Mouse (Mus musculus): ENCODE measurements around the gene Alox5ap. TPM values are rescaled to one million over a fixed set of nuclear protein-coding genes. Genes with fewer than 3 reads are reported as not detected.

Alox5ap gene
- polyA plus RNA-seq, 1 experiment from 2014 or later = 10.6 TPM

DNA sequence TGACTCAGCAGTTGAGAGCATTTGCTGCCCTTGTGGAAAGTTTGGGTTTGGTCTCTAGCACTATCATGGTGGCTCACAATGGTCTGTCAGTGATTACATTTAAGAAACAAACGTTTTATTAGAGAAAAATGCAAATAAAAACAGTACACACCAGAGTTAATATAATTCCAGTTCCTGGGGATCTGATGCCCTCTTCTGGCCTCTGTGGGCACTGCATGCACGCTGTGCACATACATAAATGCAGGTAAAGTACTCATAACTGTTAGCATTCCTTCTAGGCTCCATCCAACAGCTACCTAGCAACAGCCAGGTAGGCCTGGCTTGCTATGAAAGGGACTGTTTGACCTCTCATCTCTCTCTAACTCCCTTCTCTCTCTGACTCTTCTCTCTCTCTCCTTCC lies 32.9 kb downstream of the Alox5ap start:
- 70% methylated on average over 2 of the region's 2 CpGs for WGBS
- no peaks in the 10 kb centered on the region for H3K36me3 ChIP-seq (ENCODE audit: control insufficient read depth, insufficient read depth, low read length)
- no peak overlapping the region for H3K4me3 ChIP-seq (ENCODE audit: low read depth, low read length)
- H3K4me1 ChIP-seq (ENCODE audit: control insufficient read depth, insufficient read depth, low read length) = no peaks in the 10 kb centered on the region
- no peak for DNase-seq (ENCODE audit: low spot score)
- H3K27me3 ChIP-seq (ENCODE audit: control insufficient read depth, insufficient read depth, low read length) = no peaks in the 10 kb centered on the region
- H3K4me2 ChIP-seq (ENCODE audit: low read depth, severe bottlenecking) = no peak overlapping the region
- no peaks in the 10 kb centered on the region for H3K9me3 ChIP-seq (ENCODE audit: control insufficient read depth, low read length)
- H3K9ac ChIP-seq (ENCODE audit: low read length) = no peak overlapping the region
- no peak overlapping the region for H3K27ac ChIP-seq (replicated peaks; ENCODE audit: low read depth, low read length)
- no peak for ATAC-seq (ENCODE audit: insufficient number of reproducible peaks, low FRiP score, low TSS enrichment, low read depth)

- DNase-seq (ENCODE audit: low spot score) = no peak
- Histone ChIP-seq H3K4me2 (ENCODE audit: low read depth, severe bottlenecking) (no peak overlapping the region), H3K27ac (replicated peaks; ENCODE audit: low read depth, low read length) (no peak overlapping the region), H3K9me3 (ENCODE audit: control insufficient read depth, low read length) (no peaks in the 10 kb centered on the region), H3K36me3 (ENCODE audit: control insufficient read depth, insufficient read depth, low read length) (no peaks in the 10 kb centered on the region), H3K4me1 (ENCODE audit: control insufficient read depth, insufficient read depth, low read length) (no peaks in the 10 kb centered on the region), H3K9ac (ENCODE audit: low read length) (no peak overlapping the region), H3K27me3 (ENCODE audit: control insufficient read depth, insufficient read depth, low read length) (no peaks in the 10 kb centered on the region), H3K4me3 (ENCODE audit: low read depth, low read length) (no peak overlapping the region)
- 70% methylated on average over 4 of the region's 4 CpGs for WGBS
- no peak for ATAC-seq (ENCODE audit: insufficient number of reproducible peaks, low FRiP score, low TSS enrichment, low read depth)
Observed at GRCm38 (mm10) chr5:149298234-149298633, 33.7 kb downstream of the Alox5ap start.

- no peak for ATAC-seq (ENCODE audit: insufficient number of reproducible peaks, low FRiP score, low TSS enrichment, low read depth)
- no peak overlapping the region for H3K9ac ChIP-seq (ENCODE audit: low read length)
Observed at GRCm38 (mm10) chr5:149312884-149313652, 48.5 kb downstream of the Alox5ap start.

DNA sequence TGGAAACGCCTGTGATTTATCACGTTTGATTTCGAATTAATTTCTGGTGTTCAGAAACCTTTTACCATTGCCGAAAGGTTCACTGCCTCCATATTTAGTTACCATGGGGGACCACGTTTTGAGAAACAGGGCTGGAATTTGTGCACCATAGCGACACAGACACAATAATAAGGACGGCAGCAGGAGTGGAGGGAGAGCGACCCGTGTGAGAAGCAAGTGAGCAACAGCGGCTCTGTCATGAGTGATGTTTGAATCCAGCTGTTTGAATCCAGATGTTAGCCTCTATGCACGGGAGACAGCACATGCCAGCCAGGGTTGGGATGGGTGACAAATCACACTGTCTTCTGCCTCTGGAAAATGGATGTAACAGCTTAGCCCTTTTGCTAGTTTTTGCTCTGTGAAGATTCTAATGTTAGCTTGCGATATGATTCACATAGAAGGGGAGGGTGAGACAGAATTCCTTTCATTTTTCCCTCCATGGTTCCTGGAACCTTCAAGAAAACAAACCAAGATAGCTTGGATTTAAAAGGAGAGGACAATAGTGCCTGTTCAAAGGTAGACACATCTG lies 50.0 kb downstream of the Alox5ap start:
- H3K36me3 ChIP-seq (ENCODE audit: control insufficient read depth, insufficient read depth, low read length) = no peaks in the 10 kb centered on the region
- no peak overlapping the region for H3K27ac ChIP-seq (replicated peaks; ENCODE audit: low read depth, low read length)
- no peak overlapping the region for H3K9ac ChIP-seq (ENCODE audit: low read length)
- 86% methylated on average over 12 of the region's 12 CpGs for WGBS
- no peaks in the 10 kb centered on the region for H3K27me3 ChIP-seq (ENCODE audit: control insufficient read depth, insufficient read depth, low read length)
- ATAC-seq (ENCODE audit: insufficient number of reproducible peaks, low FRiP score, low TSS enrichment, low read depth) = no peak
- H3K4me1 ChIP-seq (ENCODE audit: control insufficient read depth, insufficient read depth, low read length) = peaks cover 15% of the 10 kb centered on the region
- no peaks in the 10 kb centered on the region for H3K9me3 ChIP-seq (ENCODE audit: control insufficient read depth, low read length)
- H3K4me3 ChIP-seq (ENCODE audit: low read depth, low read length) = no peak overlapping the region
- no peak overlapping the region for H3K4me2 ChIP-seq (ENCODE audit: low read depth, severe bottlenecking)
- no peak for DNase-seq (ENCODE audit: low spot score)

More at GRCm38 (mm10) chr5:149312884-149313652, 48.5 kb downstream of the Alox5ap start:
- H3K9me3 ChIP-seq (ENCODE audit: control insufficient read depth, low read length) = no peaks in the 10 kb centered on the region
- H3K27ac ChIP-seq (replicated peaks; ENCODE audit: low read depth, low read length) = no peak overlapping the region; the same call in 1 of the 2 replicates
- 54% methylated on average over 23 of the region's 23 CpGs for WGBS
- peaks cover 9% of the 10 kb centered on the region for H3K4me1 ChIP-seq (ENCODE audit: control insufficient read depth, insufficient read depth, low read length)
- DNase-seq (ENCODE audit: low spot score) = no peak
- no peak overlapping the region for H3K4me2 ChIP-seq (ENCODE audit: low read depth, severe bottlenecking)
- no peaks in the 10 kb centered on the region for H3K27me3 ChIP-seq (ENCODE audit: control insufficient read depth, insufficient read depth, low read length)
- no peak overlapping the region for H3K4me3 ChIP-seq (ENCODE audit: low read depth, low read length)
- no peaks in the 10 kb centered on the region for H3K36me3 ChIP-seq (ENCODE audit: control insufficient read depth, insufficient read depth, low read length)

DNA sequence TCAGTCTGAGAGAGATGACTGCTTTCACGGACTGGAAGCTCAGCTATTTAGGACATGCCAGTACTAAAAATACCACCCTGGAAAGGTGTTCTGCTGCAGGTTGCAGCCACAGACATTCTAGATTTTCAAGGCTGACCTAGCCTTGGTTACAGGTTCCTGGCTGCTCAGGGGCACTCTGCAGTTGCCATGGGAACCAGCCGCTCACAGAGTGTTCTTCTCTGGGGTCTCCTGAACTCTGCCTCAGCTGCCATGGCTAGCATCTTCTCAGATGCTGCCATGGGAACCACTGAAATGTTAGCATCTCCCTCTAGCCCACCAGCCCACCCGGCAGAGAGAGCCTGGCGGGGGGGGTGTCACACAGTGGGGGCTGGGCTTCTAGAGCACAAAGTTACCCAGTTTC lies 52.4 kb downstream of the Alox5ap start:
- H3K4me3 ChIP-seq (ENCODE audit: low read depth, low read length) = no peak overlapping the region

DNA sequence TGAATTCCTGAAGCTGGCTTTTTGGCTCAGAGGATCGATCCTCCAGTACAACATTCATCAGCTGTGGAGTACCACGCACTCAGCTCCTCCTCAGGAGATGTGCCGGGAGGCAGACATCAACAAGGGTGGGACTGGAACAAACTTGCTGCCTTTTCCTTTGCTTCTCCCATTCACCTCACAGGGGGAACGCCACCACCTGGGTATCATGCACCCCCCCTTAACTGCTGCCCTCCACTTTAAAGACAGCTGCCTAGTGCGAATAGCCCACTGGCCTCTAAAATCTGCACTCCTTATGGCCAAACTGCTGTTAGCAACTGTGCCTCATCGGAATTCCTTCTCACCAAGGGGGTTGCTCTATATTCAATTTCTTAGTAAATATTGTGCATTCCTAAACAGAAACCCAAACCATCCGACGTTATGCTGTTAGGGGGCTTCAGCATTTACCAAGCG lies 55.3 kb downstream of the Alox5ap start:
- DNase-seq (ENCODE audit: low spot score) (peak; percentile 64), ATAC-seq (ENCODE audit: insufficient number of reproducible peaks, low FRiP score, low TSS enrichment, low read depth) (peak; percentile 1; the same call in 1 of the 2 replicates)
- H3K4me3 ChIP-seq (ENCODE audit: low read depth, low read length) = no peak overlapping the region
- no peaks in the 10 kb centered on the region for H3K36me3 ChIP-seq (ENCODE audit: control insufficient read depth, insufficient read depth, low read length)
- H3K9me3 ChIP-seq (ENCODE audit: control insufficient read depth, low read length) = no peaks in the 10 kb centered on the region
- peaks cover 35% of the 10 kb centered on the region for H3K4me1 ChIP-seq (ENCODE audit: control insufficient read depth, insufficient read depth, low read length)
- WGBS = 7% methylated on average over 9 of the region's 9 CpGs
- H3K4me2 ChIP-seq (ENCODE audit: low read depth, severe bottlenecking) = peak overlapping the region; percentile 26
- H3K27me3 ChIP-seq (ENCODE audit: control insufficient read depth, insufficient read depth, low read length) = no peaks in the 10 kb centered on the region
- H3K9ac ChIP-seq (ENCODE audit: low read length) = peak overlapping the region; percentile 22
- peak overlapping the region; percentile 96 for H3K27ac ChIP-seq (replicated peaks; ENCODE audit: low read depth, low read length)

More for the DNA sequence above, 52.4 kb downstream of the Alox5ap start:
- H3K27me3 ChIP-seq (ENCODE audit: control insufficient read depth, insufficient read depth, low read length) = no peaks in the 10 kb centered on the region
- no peaks in the 10 kb centered on the region for H3K36me3 ChIP-seq (ENCODE audit: control insufficient read depth, insufficient read depth, low read length)
- H3K9ac ChIP-seq (ENCODE audit: low read length) = no peak overlapping the region
- DNase-seq (ENCODE audit: low spot score) = peak; percentile 50
- H3K9me3 ChIP-seq (ENCODE audit: control insufficient read depth, low read length) = no peaks in the 10 kb centered on the region
- 27% methylated on average over 4 of the region's 4 CpGs for WGBS
- H3K27ac ChIP-seq (replicated peaks; ENCODE audit: low read depth, low read length) = peak overlapping the region; percentile 57
- H3K4me2 ChIP-seq (ENCODE audit: low read depth, severe bottlenecking) = no peak overlapping the region
- ATAC-seq (ENCODE audit: insufficient number of reproducible peaks, low FRiP score, low TSS enrichment, low read depth) = no peak
- H3K4me1 ChIP-seq (ENCODE audit: control insufficient read depth, insufficient read depth, low read length) = peaks cover 25% of the 10 kb centered on the region

DNA sequence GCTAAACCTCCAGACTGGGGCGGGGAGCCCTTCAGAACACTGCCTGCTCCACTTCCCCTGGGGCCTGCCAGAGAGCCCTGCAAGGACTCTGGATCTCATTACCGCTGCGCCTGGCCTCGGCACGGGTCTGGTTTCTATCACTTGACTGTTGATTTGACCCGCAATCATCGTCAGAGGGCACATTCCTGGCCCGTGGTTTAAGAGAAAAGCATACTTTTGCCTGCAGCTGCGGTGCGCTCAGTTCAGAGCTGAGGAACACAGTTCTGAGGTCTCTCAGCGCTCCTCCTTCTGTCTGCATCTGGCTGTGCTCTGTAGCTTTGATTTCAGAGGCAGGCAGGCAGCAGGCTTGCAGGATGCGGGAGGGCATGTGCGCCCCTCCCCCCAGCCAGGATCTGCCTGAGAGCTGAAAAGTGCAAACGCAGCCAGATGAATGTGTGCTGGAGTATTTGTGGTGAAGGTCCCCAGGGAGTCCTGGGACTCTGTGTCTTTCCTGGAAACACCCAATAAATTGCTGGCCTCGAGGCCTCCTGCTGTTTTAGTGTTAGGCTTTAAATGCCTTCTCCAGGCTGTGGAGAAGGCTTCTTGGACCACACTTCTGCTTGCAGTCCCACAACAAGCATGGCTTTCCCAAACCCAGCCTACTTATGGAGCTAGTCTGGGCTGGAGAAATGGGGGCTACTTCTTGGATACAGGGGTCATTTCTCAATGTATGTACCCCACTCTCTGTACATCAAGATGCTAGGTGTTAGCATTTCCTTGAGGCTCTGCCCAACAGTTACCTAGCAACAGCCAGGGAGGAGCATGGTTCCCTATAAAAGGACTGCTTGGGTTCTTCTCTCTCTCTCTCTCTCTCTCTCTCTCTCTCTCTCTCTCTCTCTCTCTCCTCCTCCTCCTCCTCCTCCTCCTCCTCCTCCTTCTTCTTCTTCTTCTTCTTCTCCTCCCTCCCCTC lies 56.2 kb downstream of the Alox5ap start:
- Histone ChIP-seq H3K4me2 (ENCODE audit: low read depth, severe bottlenecking) (peak overlapping the region; percentile 26), H3K4me3 (ENCODE audit: low read depth, low read length) (no peak overlapping the region), H3K9me3 (ENCODE audit: control insufficient read depth, low read length) (no peaks in the 10 kb centered on the region), H3K36me3 (ENCODE audit: control insufficient read depth, insufficient read depth, low read length) (no peaks in the 10 kb centered on the region), H3K9ac (ENCODE audit: low read length) (peak overlapping the region; percentile 22; the same call in 1 of the 2 replicates), H3K27me3 (ENCODE audit: control insufficient read depth, insufficient read depth, low read length) (no peaks in the 10 kb centered on the region), H3K27ac (replicated peaks; ENCODE audit: low read depth, low read length) (peak overlapping the region; percentile 96), H3K4me1 (ENCODE audit: control insufficient read depth, insufficient read depth, low read length) (peaks cover 35% of the 10 kb centered on the region)
- WGBS = under 1% methylated on average over 15 of the region's 15 CpGs
- peak; percentile 92 for ATAC-seq (ENCODE audit: insufficient number of reproducible peaks, low FRiP score, low TSS enrichment, low read depth)
- DNase-seq (ENCODE audit: low spot score) = peak; percentile 97

Data from limb, embryonic 11.5 days (tissue).